Mouse (Mus musculus): ENCODE measurements around the gene Cabp1.
"Not testable (repeated sequence)": the region's sequence is repeated elsewhere in the genome, so short reads cannot be mapped to it uniquely, and the experiment has no call there.

Gene Cabp1

GRCm38 (mm10) chr5:115152132-115152956 lies 41.8 kb downstream of the Cabp1 start:
- no peak for DNase-seq (ENCODE audit: low spot score in 2 of 2)

- DNase-seq (ENCODE audit: low spot score in 2 of 2) = no peak
Measured at GRCm38 (mm10) chr5:115151457-115151856, 42.7 kb downstream of the Cabp1 start.

- no peak for DNase-seq (ENCODE audit: low spot score in 2 of 2)
Measured at GRCm38 (mm10) chr5:115150991-115151390, 43.2 kb downstream of the Cabp1 start.

- DNase-seq (ENCODE audit: low spot score in 2 of 2) = no peak
Measured at GRCm38 (mm10) chr5:115149675-115150459, 44.3 kb downstream of the Cabp1 start.

- DNase-seq (ENCODE audit: low spot score in 2 of 2) = not testable (repeated sequence)
Measured at GRCm38 (mm10) chr5:115148872-115149271, 45.3 kb downstream of the Cabp1 start.

- DNase-seq (ENCODE audit: low spot score in 2 of 2) = no peak
Measured at GRCm38 (mm10) chr5:115148378-115148777, 45.8 kb downstream of the Cabp1 start.

GRCm38 (mm10) chr5:115147388-115147787 lies 46.8 kb downstream of the Cabp1 start:
- no peak for DNase-seq (ENCODE audit: low spot score in 2 of 2)

- DNase-seq (ENCODE audit: low spot score in 2 of 2) = no peak
Measured at GRCm38 (mm10) chr5:115146747-115147130, 47.4 kb downstream of the Cabp1 start.

GRCm38 (mm10) chr5:115145976-115146746 lies 48.0 kb downstream of the Cabp1 start:
- DNase-seq (ENCODE audit: low spot score in 2 of 2) = no peak

GRCm38 (mm10) chr5:115145253-115145968 lies 48.8 kb downstream of the Cabp1 start:
- DNase-seq (ENCODE audit: low spot score in 2 of 2) = no peak

- no peak for DNase-seq (ENCODE audit: low spot score in 2 of 2)
Measured at GRCm38 (mm10) chr5:115144471-115144870, 49.7 kb downstream of the Cabp1 start.

GRCm38 (mm10) chr5:115143552-115143951 lies 50.6 kb downstream of the Cabp1 start:
- DNase-seq (ENCODE audit: low spot score in 2 of 2) = peak in 1 of 2 experiments; percentile 52

- DNase-seq (ENCODE audit: low spot score in 2 of 2) = no peak
Measured at GRCm38 (mm10) chr5:115142166-115142697, 51.9 kb downstream of the Cabp1 start.

- DNase-seq (ENCODE audit: low spot score in 2 of 2) = no peak
Measured at GRCm38 (mm10) chr5:115140726-115141125, 53.5 kb downstream of the Cabp1 start.

GRCm38 (mm10) chr5:115139124-115139523 lies 55.1 kb downstream of the Cabp1 start:
- DNase-seq (ENCODE audit: low spot score in 2 of 2) = no peak

- peak; percentile 70 to 84 for DNase-seq (ENCODE audit: low spot score in 2 of 2)
Measured at GRCm38 (mm10) chr5:115134234-115135165, 59.7 kb downstream of the Cabp1 start, which contains the start of gene Unc119b. Unc119b (minus strand) TSS chr5:115134975.

- DNase-seq (ENCODE audit: low spot score in 2 of 2) = no peak
Measured at GRCm38 (mm10) chr5:115133358-115134066, 60.7 kb downstream of the Cabp1 start.

GRCm38 (mm10) chr5:115132465-115132864 lies 61.7 kb downstream of the Cabp1 start:
- no peak for DNase-seq (ENCODE audit: low spot score in 2 of 2)

- no peak for DNase-seq (ENCODE audit: low spot score in 2 of 2)
Measured at GRCm38 (mm10) chr5:115129328-115129727, 64.9 kb downstream of the Cabp1 start.

Measured in cerebellum, postnatal 4 days (tissue).